Mouse (Mus musculus) lung, embryonic 14.5 days (tissue): ENCODE data around the gene Adgrd1. TPM values are rescaled to one million over a fixed set of nuclear protein-coding genes. Genes with fewer than 3 reads are reported as not detected.

Experiments used
- ATAC-seq: fragments of 200-750 bp; cut with Nextera tagmentation; 2 replicates; pipeline ENCODE4 v1.8.0; 2017; ENCODE audit warnings: mild to moderate bottlenecking, moderate TSS enrichment, moderate library complexity; ENCODE audit not compliant: insufficient read depth
- DNase-seq: peaks from one replicate; pipeline ENCODE4 v3.0.0-alpha.2; 2015
- H3K27ac ChIP-seq: fragments of 300-500 bp; sonication (generic); 2 replicates; pipeline ENCODE4 v1.5.1; 2014; ENCODE audit warnings: low read depth, mild to moderate bottlenecking, moderate library complexity
- H3K27me3 ChIP-seq: fragments of 300-500 bp; sonication (generic); 2 replicates; pipeline ENCODE4 v1.6.1; 2014; ENCODE audit warnings: low read length, control low read depth; ENCODE audit not compliant: insufficient read depth
- H3K36me3 ChIP-seq: fragments of 300-500 bp; sonication (generic); 2 replicates; pipeline ENCODE4 v1.6.1; 2014; ENCODE audit warnings: control low read depth; ENCODE audit not compliant: insufficient read depth
- H3K4me1 ChIP-seq: fragments of 300-500 bp; sonication (generic); 2 replicates; pipeline ENCODE4 v1.6.1; 2014; ENCODE audit warnings: antibody characterized with exemption, control low read depth; ENCODE audit not compliant: insufficient read depth
- H3K4me2 ChIP-seq: fragments of 300-500 bp; sonication (generic); 2 replicates; pipeline ENCODE4 v1.6.1; 2014; ENCODE audit warnings: mild to moderate bottlenecking
- H3K4me3 ChIP-seq: fragments of 300-500 bp; sonication (generic); 2 replicates; pipeline ENCODE4 v1.5.1; 2014; ENCODE audit warnings: low read depth, low read length
- H3K9ac ChIP-seq: fragments of 300-500 bp; sonication (generic); 2 replicates; pipeline ENCODE4 v1.6.1; 2014
- H3K9me3 ChIP-seq: fragments of 300-500 bp; sonication (generic); 2 replicates; pipeline ENCODE4 v1.6.1; 2016; ENCODE audit warnings: low read depth, low read length, control low read depth
- CTCF ChIP-seq: IDR thresholded peaks from 2 replicates; pipeline ENCODE4 v1.5.1; 2016; ENCODE audit warnings: antibody characterized with exemption, low read depth
- WGBS: fragments of 180-500 bp; shearing (Covaris S2); extraction: QIAGEN DNeasy Blood & Tissue Kit; methylation state at CpG from one replicate; pipeline ENCODE4 v1.1.7; 2014; 5-methylcytosine and 5-hydroxymethylcytosine counted together
- polyA plus RNA-seq: library from polyadenylated mRNA; unstranded; fragments of >200 nt; fragmentation: Nextera tagmentation; extraction: Ambion mirVana; gene quantifications from 2 replicates; pipeline ENCODE4 v1.2.1, GENCODE M21; 2014

Adgrd1 gene
- polyA plus RNA-seq, 1 experiment from 2014 or later = 0.47 TPM

DNA sequence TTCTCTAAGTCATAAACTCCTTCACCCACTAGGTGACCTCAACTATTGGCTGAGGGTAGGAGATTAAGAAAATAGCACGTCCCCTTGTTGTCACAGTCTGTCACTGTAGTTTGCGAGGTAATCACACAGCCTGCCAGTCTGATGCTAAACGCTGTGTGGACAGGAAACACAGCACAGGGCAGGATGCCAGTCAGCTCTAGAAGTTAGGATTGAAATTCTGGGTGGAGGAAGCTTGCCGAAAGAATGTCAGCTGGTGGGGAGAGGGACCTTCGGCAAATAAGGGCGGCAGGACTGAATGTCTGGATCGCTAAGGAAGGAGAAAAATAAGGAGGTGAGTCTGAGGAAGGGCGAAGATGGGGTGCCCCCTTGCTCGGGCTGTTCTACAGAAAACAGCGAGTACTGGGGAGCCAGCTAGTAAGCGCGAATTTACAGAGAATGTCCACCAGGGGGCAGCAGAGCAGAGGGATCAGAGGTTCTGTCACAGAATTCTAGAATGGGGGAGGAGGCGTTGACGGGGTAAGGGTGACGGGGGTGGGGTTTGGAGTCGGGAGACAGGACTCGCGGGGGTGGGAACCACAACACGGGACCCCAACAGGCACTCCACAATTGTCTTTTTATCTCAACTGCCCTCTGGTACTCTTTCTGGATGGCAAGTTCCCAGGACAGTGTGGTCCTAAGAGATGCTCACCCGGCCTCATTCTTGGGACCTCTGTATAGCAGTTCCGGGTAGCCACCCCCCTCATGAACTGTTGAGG is 33.3 kb upstream of the Adgrd1 start:
- ATAC-seq (peak; percentile 31), DNase-seq (peak; percentile 89)
- peaks cover 9% of the 10 kb centered on the region for H3K4me1 ChIP-seq
- no peaks in the 10 kb centered on the region for H3K36me3 ChIP-seq
- no peak overlapping the region for H3K27ac ChIP-seq
- 0 out of 2 replicates have a peak overlapping the region, but pooled peaks have one; percentile 4 for H3K4me3 ChIP-seq
- no peaks in the 10 kb centered on the region for H3K9me3 ChIP-seq
- H3K9ac ChIP-seq = no peak overlapping the region
- no peaks in the 10 kb centered on the region for H3K27me3 ChIP-seq
- TF ChIP-seq CTCF = peak; percentile 91
- 7% methylated on average over 21 of the region's 21 CpGs for WGBS
- peak overlapping the region; percentile 54 for H3K4me2 ChIP-seq

DNA sequence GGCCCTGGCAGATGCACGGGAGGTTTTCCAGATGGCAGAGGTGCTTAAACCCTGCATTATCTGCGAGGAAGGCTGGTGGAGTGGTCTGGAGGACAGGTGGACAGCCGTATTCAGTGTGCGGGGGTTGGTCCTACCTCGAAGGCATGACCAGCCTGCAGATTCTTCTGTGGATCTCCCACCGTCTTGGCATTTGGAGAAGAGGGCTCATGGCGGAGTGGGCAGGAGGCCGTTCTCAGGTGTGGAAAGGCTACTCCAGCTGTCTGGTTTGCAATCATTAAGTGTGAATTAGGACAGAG is 32.8 kb upstream of the Adgrd1 start:
- H3K27me3 ChIP-seq = no peaks in the 10 kb centered on the region
- 0 out of 2 replicates have a peak overlapping the region, but pooled peaks have one; percentile 4 for H3K4me3 ChIP-seq
- TF ChIP-seq CTCF = no peak
- H3K4me2 ChIP-seq = peak overlapping the region; percentile 54
- H3K9me3 ChIP-seq = no peaks in the 10 kb centered on the region
- H3K4me1 ChIP-seq = peaks cover 9% of the 10 kb centered on the region
- DNase-seq (no peak), ATAC-seq (no peak)
- no peaks in the 10 kb centered on the region for H3K36me3 ChIP-seq
- WGBS = 31% methylated on average over 8 of the region's 8 CpGs
- no peak overlapping the region for H3K27ac ChIP-seq
- no peak overlapping the region for H3K9ac ChIP-seq

DNA sequence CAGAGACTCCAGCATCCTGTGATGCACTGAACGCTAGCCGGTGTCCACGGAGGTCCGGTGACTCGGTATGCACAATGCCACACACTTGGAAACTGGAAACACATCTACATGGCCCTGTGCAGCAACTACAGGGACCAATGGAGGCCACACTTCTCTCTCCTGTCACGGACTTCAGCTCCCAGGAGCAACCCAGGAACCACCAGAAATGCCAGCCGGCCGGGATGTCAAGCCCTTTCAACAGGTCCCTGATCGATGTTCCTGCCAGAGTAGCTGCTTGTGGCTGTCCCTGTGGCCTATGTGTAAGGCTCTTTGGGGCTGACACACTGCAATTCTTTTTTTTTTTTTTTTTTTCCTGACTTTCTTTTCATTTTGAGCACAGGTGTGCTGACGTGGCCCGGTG is 32.4 kb upstream of the Adgrd1 start:
- no peak overlapping the region for H3K9ac ChIP-seq
- peaks cover 9% of the 10 kb centered on the region for H3K4me1 ChIP-seq
- H3K36me3 ChIP-seq = no peaks in the 10 kb centered on the region
- H3K27ac ChIP-seq = no peak overlapping the region
- WGBS = 49% methylated on average over 11 of the region's 11 CpGs
- no peak for DNase-seq
- no peak overlapping the region for H3K4me3 ChIP-seq
- ATAC-seq = no peak
- H3K27me3 ChIP-seq = no peaks in the 10 kb centered on the region
- no peak for TF ChIP-seq CTCF
- H3K4me2 ChIP-seq = no peak overlapping the region
- no peaks in the 10 kb centered on the region for H3K9me3 ChIP-seq

DNA sequence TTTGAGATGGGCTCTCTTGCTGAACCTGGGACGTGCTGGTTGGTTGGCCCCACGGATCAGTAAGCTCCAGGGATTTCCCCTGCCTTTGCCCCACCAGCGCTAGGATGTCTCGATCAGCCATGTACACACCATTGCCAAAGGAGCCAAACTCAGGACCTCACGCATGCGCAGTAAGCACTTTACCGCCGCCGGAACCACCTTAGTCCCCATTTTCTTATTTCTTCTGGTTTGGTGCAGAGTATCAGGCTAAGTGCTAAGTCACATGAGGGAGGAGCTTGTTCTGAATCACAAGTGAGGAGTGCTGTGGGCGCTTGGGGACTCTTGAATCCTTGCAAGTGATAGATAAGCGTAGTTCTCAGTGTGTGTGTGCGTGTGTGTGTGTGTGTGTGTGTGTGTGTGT is 31.2 kb upstream of the Adgrd1 start:
- Histone ChIP-seq H3K9me3 (no peaks in the 10 kb centered on the region), H3K9ac (no peak overlapping the region), H3K36me3 (no peaks in the 10 kb centered on the region), H3K27me3 (no peaks in the 10 kb centered on the region), H3K4me2 (no peak overlapping the region), H3K4me3 (no peak overlapping the region), H3K4me1 (peaks cover 9% of the 10 kb centered on the region), H3K27ac (no peak overlapping the region)
- TF ChIP-seq CTCF = no peak
- no peak for ATAC-seq
- no peak for DNase-seq
- 75% methylated on average over 12 of the region's 12 CpGs for WGBS

DNA sequence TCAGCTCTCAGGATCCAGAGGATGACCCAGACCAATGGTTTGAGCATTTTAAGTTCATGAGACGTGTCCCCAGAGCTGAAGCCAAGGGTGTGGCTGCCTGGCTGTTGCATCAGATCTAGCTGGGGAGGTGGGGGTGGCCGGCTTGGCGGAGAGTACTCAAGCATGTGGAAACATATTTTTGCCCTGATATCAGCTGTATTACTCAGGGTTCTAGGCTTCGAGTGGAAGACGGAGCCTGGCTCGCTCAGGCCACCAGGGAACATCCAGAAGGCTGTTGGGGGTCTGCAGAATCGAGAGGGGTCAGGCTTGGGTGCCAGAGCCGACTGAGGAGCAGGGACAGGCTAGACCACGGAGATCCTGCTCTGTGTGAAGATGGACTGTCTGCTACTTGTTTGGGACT is 30.6 kb upstream of the Adgrd1 start:
- Histone ChIP-seq H3K4me1 (peaks cover 9% of the 10 kb centered on the region), H3K4me3 (no peak overlapping the region), H3K36me3 (no peaks in the 10 kb centered on the region), H3K27me3 (no peaks in the 10 kb centered on the region), H3K27ac (no peak overlapping the region), H3K9ac (no peak overlapping the region), H3K9me3 (no peaks in the 10 kb centered on the region), H3K4me2 (no peak overlapping the region)
- no peak for ATAC-seq
- no peak for TF ChIP-seq CTCF
- WGBS = 64% methylated on average over 9 of the region's 9 CpGs
- DNase-seq = peak; percentile 15

DNA sequence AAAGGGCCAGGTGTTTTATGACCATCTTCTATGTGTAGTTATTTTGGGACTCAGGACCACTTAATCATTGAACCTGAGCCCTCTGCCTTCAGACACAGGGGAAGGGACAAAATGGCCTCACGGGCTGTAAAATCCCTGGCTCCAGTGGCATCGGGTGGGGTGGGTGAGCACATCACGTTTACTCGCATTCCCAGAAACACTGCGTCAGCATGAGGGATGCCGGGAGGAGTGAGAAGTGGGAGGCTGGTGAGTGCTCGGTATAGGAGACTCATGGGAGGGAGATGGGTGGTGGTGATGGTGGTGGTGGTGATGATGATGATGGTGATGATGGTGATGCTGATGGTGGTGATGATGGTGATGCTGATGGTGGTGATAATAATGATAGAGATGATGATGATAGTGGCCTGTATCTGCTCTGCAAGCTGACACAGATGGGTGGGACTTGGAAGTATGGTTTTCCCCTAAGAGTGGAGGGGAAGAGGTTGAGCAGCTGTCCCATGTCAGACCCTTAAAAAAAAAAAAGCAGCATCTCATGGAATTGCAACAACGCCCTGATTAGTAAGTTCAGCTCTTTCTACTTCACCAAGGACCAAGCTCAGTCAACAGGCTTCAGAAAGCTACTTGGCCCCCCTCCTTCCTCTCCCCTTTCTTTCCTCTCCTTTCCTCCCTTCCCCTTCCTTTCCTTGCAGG is 29.9 kb upstream of the Adgrd1 start:
- WGBS = 74% methylated on average over 8 of the region's 8 CpGs
- Histone ChIP-seq H3K9me3 (no peaks in the 10 kb centered on the region), H3K4me3 (no peak overlapping the region), H3K4me2 (0 out of 2 replicates have a peak overlapping the region, but pooled peaks have one; percentile 15), H3K27me3 (no peaks in the 10 kb centered on the region), H3K4me1 (peaks cover 9% of the 10 kb centered on the region), H3K36me3 (no peaks in the 10 kb centered on the region), H3K27ac (no peak overlapping the region), H3K9ac (no peak overlapping the region)
- ATAC-seq (no peak), DNase-seq (peak; percentile 48)
- no peak for TF ChIP-seq CTCF

DNA sequence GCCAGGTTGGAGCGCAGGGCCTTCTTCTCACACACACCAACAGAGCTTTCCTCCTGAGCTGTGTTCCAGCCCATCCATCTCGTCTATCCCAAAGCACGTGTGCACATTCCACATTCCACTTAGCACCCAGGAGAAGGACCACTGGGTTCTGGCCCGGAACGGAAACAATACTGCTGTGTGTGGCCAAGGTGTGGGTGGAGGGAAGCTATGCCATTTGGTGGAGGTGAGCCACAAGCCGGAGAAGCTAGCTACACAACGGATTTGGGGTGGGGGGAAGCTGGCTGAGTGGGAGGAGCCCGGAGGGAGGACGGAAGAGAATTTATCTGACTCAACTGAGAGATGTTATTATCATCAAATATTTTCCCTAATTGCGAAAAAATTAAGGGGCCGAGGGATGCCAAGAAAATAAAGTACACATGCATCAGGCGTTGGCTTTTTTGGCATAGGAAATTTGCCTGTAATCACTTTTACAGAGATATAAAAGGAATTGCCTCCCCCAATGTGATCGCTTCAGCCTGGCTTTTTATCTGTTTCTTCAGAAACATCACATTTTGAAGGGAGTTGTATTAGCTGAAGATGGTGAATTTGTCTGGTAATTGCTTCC is 29.2 kb upstream of the Adgrd1 start:
- Histone ChIP-seq H3K4me2 (0 out of 2 replicates have a peak overlapping the region, but pooled peaks have one; percentile 15), H3K9ac (no peak overlapping the region), H3K4me1 (peaks cover 9% of the 10 kb centered on the region), H3K4me3 (no peak overlapping the region), H3K36me3 (no peaks in the 10 kb centered on the region), H3K27me3 (no peaks in the 10 kb centered on the region), H3K9me3 (no peaks in the 10 kb centered on the region), H3K27ac (no peak overlapping the region)
- DNase-seq = peak; percentile 50
- ATAC-seq = peak; percentile 28; the same call in 1 of the 2 replicates
- no peak for TF ChIP-seq CTCF
- WGBS = 44% methylated on average over 13 of the region's 13 CpGs
